Mouse (Mus musculus) spleen, adult 2 months (tissue): ENCODE results near the gene Mrpl58. TPM values are rescaled to one million over a fixed set of nuclear protein-coding genes. Genes with fewer than 3 reads are reported as not detected.
"Not testable (repeated sequence)": the region's sequence is repeated elsewhere in the genome, so short reads cannot be mapped to it uniquely, and the experiment has no call there.

Experiments
- DNase-seq, 2 experiments: peaks; one replicate each; pipeline versions ENCODE4 v3.0.0 to v3.0.0-alpha.2; 2012 to 2021; ENCODE audit warnings: low spot score in 2 of 2, low read depth in 1 of 2
- H3K27ac ChIP-seq: fragments of 200-500 bp; 2 replicates; pipeline ENCODE4 v1.5.1; 2012; ENCODE audit warnings: low read length, inconsistent platforms; ENCODE audit not compliant: insufficient read depth
- H3K27me3 ChIP-seq: fragments of 200-500 bp; 2 replicates; pipeline ENCODE4 v1.6.1; 2012; ENCODE audit warnings: mild to moderate bottlenecking, moderate library complexity, low read length, inconsistent platforms; ENCODE audit not compliant: control insufficient read depth, insufficient read depth
- H3K36me3 ChIP-seq: fragments of 200-500 bp; 2 replicates; pipeline ENCODE4 v1.6.1; 2012; ENCODE audit warnings: mild to moderate bottlenecking, low read length, inconsistent platforms; ENCODE audit not compliant: control insufficient read depth, insufficient read depth
- H3K4me1 ChIP-seq: fragments of 200-500 bp; 2 replicates; pipeline ENCODE4 v1.6.1; 2011; ENCODE audit warnings: inconsistent platforms; ENCODE audit not compliant: control insufficient read depth, insufficient read depth, insufficient read length
- H3K4me3 ChIP-seq: fragments of 200-500 bp; 2 replicates; pipeline ENCODE4 v1.5.1; 2011; ENCODE audit warnings: mild to moderate bottlenecking, inconsistent platforms; ENCODE audit not compliant: insufficient read depth, insufficient read length; ENCODE audit errors: extremely low read depth
- CTCF ChIP-seq: fragments of 200-500 bp; IDR thresholded peaks from 2 replicates; pipeline ENCODE4 v1.5.1; 2011; ENCODE audit warnings: mild to moderate bottlenecking, inconsistent platforms; ENCODE audit not compliant: insufficient read depth, insufficient read length, insufficient replicate concordance; ENCODE audit errors: extremely low read depth
- POLR2A ChIP-seq: fragments of 200-500 bp; IDR thresholded peaks from 2 replicates; pipeline ENCODE4 v1.6.1; 2011; ENCODE audit warnings: low read depth, low read length, inconsistent platforms
- WGBS: fragments of 180-500 bp; shearing (Covaris S2); methylation state at CpG from one replicate; pipeline ENCODE4 v1.1.7; 2018; 5-methylcytosine and 5-hydroxymethylcytosine counted together
- polyA plus RNA-seq: library from polyadenylated mRNA; depleted of rRNA; stranded (reverse); fragments of >200 nt; gene quantifications from 2 replicates; pipeline ENCODE4 v1.2.3, GENCODE M21; 2012; rRNA removed

Gene Mrpl58
- polyA plus RNA-seq, 1 experiment = 48.3 TPM

GRCm38 (mm10) chr11:115453306-115453705, 49.8 kb downstream of the Mrpl58 start:
- WGBS = 75% methylated on average over 4 of the region's 4 CpGs
- Histone ChIP-seq H3K36me3 (no peaks in the 10 kb centered on the region), H3K27me3 (no peaks in the 10 kb centered on the region), H3K4me1 (peaks cover 5% of the 10 kb centered on the region; the same call in 1 of the 2 replicates), H3K27ac (no peak overlapping the region), H3K4me3 (no peak overlapping the region)
- DNase-seq = no peak
- no peak for TF ChIP-seq CTCF
- TF ChIP-seq POLR2A = no peak

GRCm38 (mm10) chr11:115454822-115455221, 51.3 kb downstream of the Mrpl58 start:
- not testable (repeated sequence) for H3K27ac ChIP-seq, H3K36me3 ChIP-seq, H3K4me1 ChIP-seq, H3K27me3 ChIP-seq, H3K4me3 ChIP-seq, DNase-seq
- 93% methylated on average over 6 of the region's 6 CpGs for WGBS

GRCm38 (mm10) chr11:115455619-115456018, 52.1 kb downstream of the Mrpl58 start:
- Histone ChIP-seq H3K27me3 (no peaks in the 10 kb centered on the region), H3K36me3 (no peaks in the 10 kb centered on the region), H3K4me3 (no peak overlapping the region), H3K4me1 (peaks cover 5% of the 10 kb centered on the region; the same call in 1 of the 2 replicates), H3K27ac (no peak overlapping the region)
- TF ChIP-seq CTCF = no peak
- TF ChIP-seq POLR2A = no peak
- 93% methylated on average over 15 of the region's 15 CpGs for WGBS
- no peak for DNase-seq

- H3K27ac ChIP-seq = no peak overlapping the region
- H3K36me3 ChIP-seq = no peaks in the 10 kb centered on the region
- WGBS = 89% methylated on average over 5 of the region's 5 CpGs
- H3K27me3 ChIP-seq = no peaks in the 10 kb centered on the region
- TF ChIP-seq CTCF (no peak), POLR2A (no peak)
- DNase-seq = no peak
- H3K4me3 ChIP-seq = no peak overlapping the region
- H3K4me1 ChIP-seq = peaks cover 5% of the 10 kb centered on the region; the same call in 1 of the 2 replicates
Measured at GRCm38 (mm10) chr11:115456182-115456581, 52.6 kb downstream of the Mrpl58 start.

- Histone ChIP-seq H3K27ac (no peak overlapping the region), H3K27me3 (no peaks in the 10 kb centered on the region), H3K36me3 (no peaks in the 10 kb centered on the region), H3K4me3 (no peak overlapping the region), H3K4me1 (no peaks in the 10 kb centered on the region; the same call in 1 of the 2 replicates)
- DNase-seq = no peak
- 27% methylated on average over 6 of the region's 6 CpGs for WGBS
- TF ChIP-seq POLR2A (no peak), CTCF (no peak)
Measured at GRCm38 (mm10) chr11:115457405-115457804, 53.9 kb downstream of the Mrpl58 start.

GRCm38 (mm10) chr11:115460976-115461375, 57.4 kb downstream of the Mrpl58 start:
- TF ChIP-seq POLR2A = no peak
- TF ChIP-seq CTCF = no peak
- WGBS = 63% methylated on average over 8 of the region's 8 CpGs
- Histone ChIP-seq H3K36me3 (no peaks in the 10 kb centered on the region), H3K4me3 (no peak overlapping the region), H3K4me1 (no peaks in the 10 kb centered on the region; the same call in 1 of the 2 replicates), H3K27me3 (no peaks in the 10 kb centered on the region), H3K27ac (no peak overlapping the region)
- no peak for DNase-seq

- TF ChIP-seq CTCF = no peak
- no peak for TF ChIP-seq POLR2A
- Histone ChIP-seq H3K27me3 (no peaks in the 10 kb centered on the region), H3K4me3 (no peak overlapping the region; the same call in 1 of the 2 replicates), H3K4me1 (no peaks in the 10 kb centered on the region; the same call in 1 of the 2 replicates), H3K36me3 (no peaks in the 10 kb centered on the region), H3K27ac (peak overlapping the region; percentile 59)
- 64% methylated on average over 5 of the region's 5 CpGs for WGBS
- DNase-seq = no peak
Measured at GRCm38 (mm10) chr11:115461846-115462242, 58.3 kb downstream of the Mrpl58 start.

Other genes starting within 250 kb of the Mrpl58 start
- 51.5 and 63.7 TPM in 2 replicates for gene Slc9a3r1, start 240.4 kb upstream of the Mrpl58 start, polyA plus RNA-seq
- gene Tmem104, start 216.3 kb upstream of the Mrpl58 start, polyA plus RNA-seq = 16.3 and 16.5 TPM in 2 replicates
- gene Nat9, start 215.9 kb upstream of the Mrpl58 start, polyA plus RNA-seq = 12.3 and 12.5 TPM in 2 replicates
- gene Grin2c, start 136.5 kb upstream of the Mrpl58 start, polyA plus RNA-seq = 9.5 and 13.7 TPM in 2 replicates
- gene Fdxr, start 126.7 kb upstream of the Mrpl58 start, polyA plus RNA-seq = 18.7 and 24.6 TPM in 2 replicates
- gene Fads6, start 106.1 kb upstream of the Mrpl58 start, polyA plus RNA-seq = 1.1 TPM in 2 replicates
- not detected in 2 replicates for gene Otop2, start 96.6 kb upstream of the Mrpl58 start, polyA plus RNA-seq
- 2.0 TPM in 2 replicates for gene Ush1g, start 81.7 kb upstream of the Mrpl58 start, polyA plus RNA-seq
- gene Otop3, start 69.0 kb upstream of the Mrpl58 start, polyA plus RNA-seq = not detected in 2 replicates
- gene Hid1, start 36.0 kb upstream of the Mrpl58 start, polyA plus RNA-seq = 17.9 and 18.3 TPM in 2 replicates
- 7.0 and 8.4 TPM in 2 replicates for gene Cdr2l, start 21.8 kb upstream of the Mrpl58 start, polyA plus RNA-seq
- 34.5 and 40.4 TPM in 2 replicates for gene Atp5h, start 16.2 kb downstream of the Mrpl58 start, polyA plus RNA-seq
- 21.8 and 24.5 TPM in 2 replicates for gene Kctd2, start 16.4 kb downstream of the Mrpl58 start, polyA plus RNA-seq
- not detected in 2 replicates for gene Trim80, start 36.8 kb downstream of the Mrpl58 start, polyA plus RNA-seq
- 8.0 and 8.8 TPM in 2 replicates for gene Slc16a5, start 58.7 kb downstream of the Mrpl58 start, polyA plus RNA-seq
- 31.0 and 40.3 TPM in 2 replicates for gene Armc7, start 71.9 kb downstream of the Mrpl58 start, polyA plus RNA-seq
- gene Nt5c, start 88.1 kb downstream of the Mrpl58 start, polyA plus RNA-seq = 59.1 and 73.6 TPM in 2 replicates
- 178 and 269 TPM in 2 replicates for gene Jpt1, start 110.6 kb downstream of the Mrpl58 start, polyA plus RNA-seq
- gene Sumo2, start 132.5 kb downstream of the Mrpl58 start, polyA plus RNA-seq = 25.8 and 28.3 TPM in 2 replicates
- gene Nup85, start 160.7 kb downstream of the Mrpl58 start, polyA plus RNA-seq = 41.4 and 42.4 TPM in 2 replicates
- 10.6 and 13.6 TPM in 2 replicates for gene Mrps7, start 200.2 kb downstream of the Mrpl58 start, polyA plus RNA-seq
- 39.4 and 40.9 TPM in 2 replicates for gene Gga3, start 200.3 kb downstream of the Mrpl58 start, polyA plus RNA-seq
- 175 and 210 TPM in 2 replicates for gene Mif4gd, start 209.2 kb downstream of the Mrpl58 start, polyA plus RNA-seq
- gene Slc25a19, start 224.5 kb downstream of the Mrpl58 start, polyA plus RNA-seq = 64.0 and 82.0 TPM in 2 replicates